Mouse (Mus musculus): ENCODE measurements around the gene Slc7a11. TPM values are rescaled to one million over a fixed set of nuclear protein-coding genes. Genes with fewer than 3 reads are reported as not detected.

Slc7a11 gene
- polyA plus RNA-seq, 1 experiment from 2014 or later: 2.5 TPM

DNA sequence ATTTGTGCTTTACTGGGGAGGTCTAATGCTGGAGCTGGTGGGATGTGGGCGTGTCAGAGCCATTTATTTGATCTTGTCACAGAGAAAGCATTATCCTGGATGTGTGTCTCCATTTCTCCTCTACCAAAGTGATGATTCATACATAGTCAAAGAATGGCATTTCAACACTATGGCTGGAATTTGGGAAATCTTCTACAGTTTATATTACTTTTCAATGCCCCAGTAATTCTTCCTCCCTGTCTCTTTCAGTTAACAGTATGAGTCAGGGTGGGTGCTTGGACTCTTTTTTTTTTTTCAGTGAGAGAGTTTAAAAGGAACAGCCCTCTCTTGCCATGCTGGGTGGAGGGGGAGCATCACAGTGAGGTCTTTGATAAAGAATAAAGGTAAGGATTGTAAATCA, 441.8 kb downstream of the Slc7a11 start:
- Histone ChIP-seq H3K9ac (ENCODE audit: low read depth, low read length) (no peak overlapping the region), H3K4me3 (ENCODE audit: low read depth, low read length) (no peak overlapping the region), H3K27me3 (replicated peaks; ENCODE audit: control insufficient read depth, insufficient read depth, low read length) (no peaks in the 10 kb centered on the region), H3K36me3 (ENCODE audit: control insufficient read depth, insufficient read depth, low read length) (no peaks in the 10 kb centered on the region), H3K9me3 (ENCODE audit: control insufficient read depth, low read length) (no peaks in the 10 kb centered on the region), H3K4me2 (ENCODE audit: low read depth, low read length) (no peak overlapping the region), H3K27ac (replicated peaks; ENCODE audit: low read depth, low read length) (no peak overlapping the region), H3K4me1 (ENCODE audit: control insufficient read depth, insufficient read depth, low read length) (no peaks in the 10 kb centered on the region)
- DNase-seq (ENCODE audit: low spot score): no peak
- WGBS: 55% methylated on average over 1 of the region's 1 CpGs
- no peak for ATAC-seq (ENCODE audit: low read depth)

DNA sequence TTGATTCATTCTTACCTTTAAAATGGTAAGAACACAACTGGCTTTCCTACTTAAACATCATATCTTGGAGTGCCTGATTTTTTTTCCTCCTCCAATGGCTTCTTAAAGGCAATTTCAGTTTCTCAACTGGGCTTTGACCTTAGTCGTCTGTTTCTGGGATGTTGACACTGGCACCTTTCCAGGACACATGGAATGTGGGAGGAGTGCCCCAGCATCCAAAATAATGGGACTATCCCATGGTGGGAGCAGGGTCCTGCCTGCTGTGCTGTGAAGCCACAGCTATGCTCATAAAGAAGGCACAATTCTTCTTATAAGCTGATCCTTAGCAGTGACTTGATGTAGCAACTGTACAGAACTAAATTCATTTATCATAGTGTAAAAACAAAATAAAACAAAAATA, 450.5 kb downstream of the Slc7a11 start:
- Histone ChIP-seq H3K4me2 (ENCODE audit: low read depth, low read length) (no peak overlapping the region), H3K36me3 (ENCODE audit: control insufficient read depth, insufficient read depth, low read length) (no peaks in the 10 kb centered on the region), H3K27ac (replicated peaks; ENCODE audit: low read depth, low read length) (no peak overlapping the region), H3K4me1 (ENCODE audit: control insufficient read depth, insufficient read depth, low read length) (no peaks in the 10 kb centered on the region), H3K9ac (ENCODE audit: low read depth, low read length) (no peak overlapping the region), H3K4me3 (ENCODE audit: low read depth, low read length) (no peak overlapping the region), H3K9me3 (ENCODE audit: control insufficient read depth, low read length) (no peaks in the 10 kb centered on the region), H3K27me3 (replicated peaks; ENCODE audit: control insufficient read depth, insufficient read depth, low read length) (no peaks in the 10 kb centered on the region)
- ATAC-seq (ENCODE audit: low read depth): no peak
- DNase-seq (ENCODE audit: low spot score): no peak
- WGBS: 13% methylated on average over 1 of the region's 1 CpGs

DNA sequence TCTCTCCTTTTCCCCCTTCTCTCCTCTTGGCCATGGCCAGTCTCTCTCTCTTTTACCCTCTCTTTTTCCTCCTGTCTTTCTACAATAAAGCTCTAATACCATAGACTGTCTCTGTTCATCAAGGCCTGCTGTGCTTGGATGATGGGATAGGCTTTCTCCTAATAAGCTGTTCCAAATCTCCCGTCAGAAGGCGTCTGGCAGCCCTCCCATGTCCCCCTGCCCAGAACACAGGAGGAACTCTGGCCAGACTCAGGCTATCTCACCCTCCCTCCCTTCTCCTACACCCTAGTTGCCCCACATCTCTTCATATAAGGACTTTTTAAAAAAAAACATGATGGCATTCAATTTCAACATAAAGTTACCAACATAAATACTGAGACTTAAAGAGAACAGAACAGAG, 456.2 kb downstream of the Slc7a11 start:
- Histone ChIP-seq H3K36me3 (ENCODE audit: control insufficient read depth, insufficient read depth, low read length) (no peaks in the 10 kb centered on the region), H3K9me3 (ENCODE audit: control insufficient read depth, low read length) (no peaks in the 10 kb centered on the region), H3K27ac (replicated peaks; ENCODE audit: low read depth, low read length) (no peak overlapping the region), H3K4me2 (ENCODE audit: low read depth, low read length) (no peak overlapping the region), H3K4me3 (ENCODE audit: low read depth, low read length) (no peak overlapping the region), H3K9ac (ENCODE audit: low read depth, low read length) (no peak overlapping the region), H3K27me3 (replicated peaks; ENCODE audit: control insufficient read depth, insufficient read depth, low read length) (no peaks in the 10 kb centered on the region), H3K4me1 (ENCODE audit: control insufficient read depth, insufficient read depth, low read length) (no peaks in the 10 kb centered on the region)
- WGBS: 57% methylated on average over 2 of the region's 2 CpGs
- ATAC-seq (ENCODE audit: low read depth) (no peak), DNase-seq (ENCODE audit: low spot score) (no peak)

DNA sequence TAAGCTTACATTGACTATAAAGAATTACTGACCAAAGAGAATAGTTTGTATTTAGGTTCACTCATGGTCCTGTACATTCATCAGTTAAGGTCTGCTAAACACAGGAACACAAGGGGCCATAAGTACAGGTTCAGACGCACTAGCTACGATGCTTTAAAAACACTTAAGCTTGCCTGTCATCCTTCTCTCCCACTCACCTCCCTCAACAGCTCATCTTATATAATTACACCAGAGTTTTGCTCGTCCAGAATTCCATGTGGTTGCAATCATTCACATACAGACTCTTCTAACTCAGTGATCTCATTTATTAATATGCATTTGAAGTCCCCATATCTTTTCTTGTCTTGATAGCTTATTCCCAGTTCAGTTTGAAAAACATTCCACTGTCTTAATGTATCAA, 458.6 kb downstream of the Slc7a11 start:
- H3K27ac ChIP-seq (replicated peaks; ENCODE audit: low read depth, low read length): no peak overlapping the region
- H3K36me3 ChIP-seq (ENCODE audit: control insufficient read depth, insufficient read depth, low read length): no peaks in the 10 kb centered on the region
- no peaks in the 10 kb centered on the region for H3K27me3 ChIP-seq (replicated peaks; ENCODE audit: control insufficient read depth, insufficient read depth, low read length)
- H3K4me1 ChIP-seq (ENCODE audit: control insufficient read depth, insufficient read depth, low read length): no peaks in the 10 kb centered on the region
- no peaks in the 10 kb centered on the region for H3K9me3 ChIP-seq (ENCODE audit: control insufficient read depth, low read length)
- ATAC-seq (ENCODE audit: low read depth): no peak
- H3K9ac ChIP-seq (ENCODE audit: low read depth, low read length): no peak overlapping the region
- H3K4me3 ChIP-seq (ENCODE audit: low read depth, low read length): no peak overlapping the region
- peak; percentile 41 for DNase-seq (ENCODE audit: low spot score)
- no peak overlapping the region for H3K4me2 ChIP-seq (ENCODE audit: low read depth, low read length)
- 43% methylated on average over 3 of the region's 3 CpGs for WGBS

DNA sequence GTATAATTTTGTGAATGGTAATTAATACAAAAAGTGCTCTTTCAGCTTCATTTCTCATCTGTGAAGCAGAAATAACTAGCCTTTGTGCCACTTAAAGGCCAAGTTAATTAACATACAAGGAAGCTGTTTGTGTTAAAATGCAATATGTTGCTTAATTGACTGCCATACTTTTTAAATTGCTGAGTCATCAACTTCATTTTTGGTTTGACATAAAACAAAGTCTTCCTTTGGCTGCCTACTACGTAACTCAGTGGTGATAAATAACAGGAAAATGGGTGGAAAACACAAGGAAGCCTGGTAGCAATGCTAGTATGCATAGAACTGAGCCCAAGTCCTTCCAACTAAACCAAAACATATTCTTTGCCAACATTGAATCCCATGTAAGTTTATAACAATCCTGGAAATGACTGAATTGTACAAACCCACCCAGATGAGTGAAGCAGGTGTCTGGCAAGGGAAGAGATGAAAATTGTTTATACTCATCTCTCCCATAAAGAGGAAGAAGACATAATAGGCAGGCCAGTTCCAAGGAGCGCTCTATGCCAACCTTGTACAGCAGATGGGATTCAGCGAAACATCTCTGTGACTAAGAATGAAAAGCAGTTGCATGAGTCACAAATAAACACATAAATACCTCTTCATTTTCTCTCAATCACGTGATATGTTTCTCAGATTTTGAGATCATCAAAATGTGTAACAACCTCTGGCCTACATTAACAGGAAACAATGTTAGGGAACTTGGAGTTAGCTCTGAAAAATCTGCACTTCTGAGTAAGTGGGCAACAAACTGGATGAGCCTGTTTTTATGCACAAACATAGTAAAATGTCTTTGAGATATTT, 459.8 kb downstream of the Slc7a11 start:
- Histone ChIP-seq H3K4me2 (ENCODE audit: low read depth, low read length) (no peak overlapping the region), H3K36me3 (ENCODE audit: control insufficient read depth, insufficient read depth, low read length) (no peaks in the 10 kb centered on the region), H3K27me3 (replicated peaks; ENCODE audit: control insufficient read depth, insufficient read depth, low read length) (no peaks in the 10 kb centered on the region), H3K4me3 (ENCODE audit: low read depth, low read length) (no peak overlapping the region), H3K4me1 (ENCODE audit: control insufficient read depth, insufficient read depth, low read length) (no peaks in the 10 kb centered on the region), H3K9ac (ENCODE audit: low read depth, low read length) (no peak overlapping the region), H3K27ac (replicated peaks; ENCODE audit: low read depth, low read length) (no peak overlapping the region), H3K9me3 (ENCODE audit: control insufficient read depth, low read length) (no peaks in the 10 kb centered on the region)
- 84% methylated on average over 4 of the region's 4 CpGs for whole genome bisulfite sequencing
- DNase-seq (ENCODE audit: low spot score): no peak
- ATAC-seq (ENCODE audit: low read depth): no peak

DNA sequence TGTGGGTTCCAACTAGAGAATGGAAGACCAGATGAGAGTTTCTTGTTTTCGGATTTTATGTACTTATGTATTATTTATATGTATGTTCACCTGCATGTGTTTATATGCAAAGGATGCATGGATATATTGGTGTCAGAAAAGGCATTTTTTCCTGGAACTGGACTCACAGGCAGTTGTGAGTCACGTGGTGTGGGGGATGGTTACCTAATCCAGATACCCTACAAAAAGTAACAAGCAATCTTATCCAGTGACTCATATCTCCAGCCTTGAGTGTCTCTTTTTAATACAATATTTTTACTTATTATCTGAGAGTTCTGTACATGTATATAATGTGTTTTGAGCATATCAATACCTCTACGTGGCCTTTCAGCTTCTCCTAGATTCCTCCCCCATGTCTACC, 469.4 kb downstream of the Slc7a11 start:
- no peak overlapping the region for H3K27ac ChIP-seq (replicated peaks; ENCODE audit: low read depth, low read length)
- ATAC-seq (ENCODE audit: low read depth) (no peak), DNase-seq (ENCODE audit: low spot score) (no peak)
- H3K36me3 ChIP-seq (ENCODE audit: control insufficient read depth, insufficient read depth, low read length): no peaks in the 10 kb centered on the region
- no peak overlapping the region for H3K4me2 ChIP-seq (ENCODE audit: low read depth, low read length)
- no peak overlapping the region for H3K9ac ChIP-seq (ENCODE audit: low read depth, low read length)
- H3K4me1 ChIP-seq (ENCODE audit: control insufficient read depth, insufficient read depth, low read length): no peaks in the 10 kb centered on the region
- no peaks in the 10 kb centered on the region for H3K27me3 ChIP-seq (replicated peaks; ENCODE audit: control insufficient read depth, insufficient read depth, low read length)
- WGBS: 90% methylated on average over 3 of the region's 3 CpGs
- H3K4me3 ChIP-seq (ENCODE audit: low read depth, low read length): no peak overlapping the region
- no peaks in the 10 kb centered on the region for H3K9me3 ChIP-seq (ENCODE audit: control insufficient read depth, low read length)

DNA sequence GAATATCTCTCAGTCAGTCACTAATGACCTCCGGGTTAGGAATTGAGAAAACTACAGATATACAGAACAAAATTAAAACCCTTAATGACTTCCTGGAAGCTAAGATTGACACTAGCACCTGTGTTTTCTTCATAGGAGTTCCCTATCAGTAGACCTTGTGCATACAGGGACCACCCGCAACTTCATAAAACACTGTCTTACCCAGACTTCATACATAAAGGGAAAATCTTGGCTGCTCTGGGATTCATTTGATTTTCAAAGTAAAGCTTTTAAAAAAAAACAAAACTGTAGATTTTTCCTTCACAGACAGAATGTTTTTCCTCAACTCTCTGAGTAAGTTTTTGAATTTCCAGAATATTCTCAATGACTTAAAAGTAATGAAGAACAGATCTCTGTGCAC, 477.8 kb downstream of the Slc7a11 start:
- no peaks in the 10 kb centered on the region for H3K27me3 ChIP-seq (replicated peaks; ENCODE audit: control insufficient read depth, insufficient read depth, low read length)
- ATAC-seq (ENCODE audit: low read depth): no peak
- H3K4me3 ChIP-seq (ENCODE audit: low read depth, low read length): no peak overlapping the region
- peak; percentile 57 for DNase-seq (ENCODE audit: low spot score)
- H3K4me1 ChIP-seq (ENCODE audit: control insufficient read depth, insufficient read depth, low read length): no peaks in the 10 kb centered on the region
- no peaks in the 10 kb centered on the region for H3K9me3 ChIP-seq (ENCODE audit: control insufficient read depth, low read length)
- 33% methylated on average over 2 of the region's 2 CpGs for WGBS
- no peak overlapping the region for H3K9ac ChIP-seq (ENCODE audit: low read depth, low read length)
- H3K4me2 ChIP-seq (ENCODE audit: low read depth, low read length): no peak overlapping the region
- 0 out of 2 replicates have a peak overlapping the region, but pooled peaks have one; percentile 11 for H3K27ac ChIP-seq (replicated peaks; ENCODE audit: low read depth, low read length)
- H3K36me3 ChIP-seq (ENCODE audit: control insufficient read depth, insufficient read depth, low read length): no peaks in the 10 kb centered on the region

DNA sequence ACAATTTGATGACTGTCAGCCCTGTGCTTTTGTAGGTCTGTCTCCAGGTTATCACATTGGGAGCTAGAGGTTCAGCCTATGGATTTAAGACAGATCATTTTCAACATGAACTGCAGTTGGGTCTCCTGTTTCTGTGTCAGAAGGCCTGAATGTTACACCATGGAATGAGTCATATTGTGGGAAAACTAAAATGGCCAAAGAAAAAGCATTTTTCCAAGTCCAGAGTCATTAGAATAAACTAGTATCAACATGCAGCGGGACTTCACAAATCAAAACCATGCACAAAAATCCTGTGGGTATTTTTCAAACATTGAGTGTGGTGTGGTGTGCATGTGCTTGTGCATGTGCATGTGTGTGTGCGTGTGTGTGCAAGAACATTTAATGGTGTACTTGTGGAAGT, 482.8 kb downstream of the Slc7a11 start:
- Histone ChIP-seq H3K9me3 (ENCODE audit: control insufficient read depth, low read length) (no peaks in the 10 kb centered on the region), H3K27ac (replicated peaks; ENCODE audit: low read depth, low read length) (no peak overlapping the region), H3K9ac (ENCODE audit: low read depth, low read length) (no peak overlapping the region), H3K36me3 (ENCODE audit: control insufficient read depth, insufficient read depth, low read length) (no peaks in the 10 kb centered on the region), H3K4me1 (ENCODE audit: control insufficient read depth, insufficient read depth, low read length) (no peaks in the 10 kb centered on the region), H3K27me3 (replicated peaks; ENCODE audit: control insufficient read depth, insufficient read depth, low read length) (no peaks in the 10 kb centered on the region), H3K4me2 (ENCODE audit: low read depth, low read length) (no peak overlapping the region), H3K4me3 (ENCODE audit: low read depth, low read length) (no peak overlapping the region)
- DNase-seq (ENCODE audit: low spot score): no peak
- ATAC-seq (ENCODE audit: low read depth): no peak
- WGBS: 60% methylated on average over 2 of the region's 2 CpGs

DNA sequence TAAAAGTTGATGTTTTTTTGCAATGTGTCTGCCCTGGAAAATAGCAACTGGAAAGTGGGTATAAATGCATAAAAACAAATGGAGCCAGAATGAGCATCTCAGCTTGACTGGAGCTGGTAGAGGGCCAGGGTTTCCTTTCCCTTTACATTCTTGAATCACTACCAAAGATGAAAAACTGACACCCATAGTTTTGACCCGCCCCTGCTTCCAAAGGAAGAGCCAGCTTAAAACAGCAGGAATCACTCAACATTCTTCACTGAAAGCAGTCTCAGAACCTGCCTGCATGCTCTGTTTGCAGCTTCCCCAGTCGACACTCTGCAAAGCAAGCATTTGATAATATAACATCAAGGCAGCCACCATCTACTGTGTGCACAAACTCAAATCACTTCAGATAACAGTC, 496.6 kb downstream of the Slc7a11 start:
- H3K27ac ChIP-seq (replicated peaks; ENCODE audit: low read depth, low read length): no peak overlapping the region
- DNase-seq (ENCODE audit: low spot score) (peak; percentile 88), ATAC-seq (ENCODE audit: low read depth) (no peak)
- H3K36me3 ChIP-seq (ENCODE audit: control insufficient read depth, insufficient read depth, low read length): no peaks in the 10 kb centered on the region
- H3K9me3 ChIP-seq (ENCODE audit: control insufficient read depth, low read length): no peaks in the 10 kb centered on the region
- no peak overlapping the region for H3K4me3 ChIP-seq (ENCODE audit: low read depth, low read length)
- no peak overlapping the region for H3K4me2 ChIP-seq (ENCODE audit: low read depth, low read length)
- no peak overlapping the region for H3K9ac ChIP-seq (ENCODE audit: low read depth, low read length)
- WGBS: 30% methylated on average over 2 of the region's 2 CpGs
- no peaks in the 10 kb centered on the region for H3K27me3 ChIP-seq (replicated peaks; ENCODE audit: control insufficient read depth, insufficient read depth, low read length)
- no peaks in the 10 kb centered on the region for H3K4me1 ChIP-seq (ENCODE audit: control insufficient read depth, insufficient read depth, low read length)
